Mouse (Mus musculus) cerebellum, adult 2 months (tissue): ENCODE data around the gene Wdr93. TPM values are rescaled to one million over a fixed set of nuclear protein-coding genes. Genes with fewer than 3 reads are reported as not detected.

Source experiments
- DNase-seq, 2 experiments: peaks; one replicate each; pipeline ENCODE4 v3.0.0; 2021
- H3K27ac ChIP-seq: fragments of 200-500 bp; 2 replicates; pipeline ENCODE4 v1.5.1; 2012; ENCODE audit warnings: low read length, control low read depth, inconsistent platforms; ENCODE audit not compliant: insufficient read depth
- H3K27me3 ChIP-seq: fragments of 200-500 bp; 2 replicates; pipeline ENCODE4 v1.6.1; 2012; ENCODE audit warnings: inconsistent platforms, mild to moderate bottlenecking, low read length, moderate library complexity; ENCODE audit not compliant: control insufficient read depth, insufficient read depth
- H3K4me1 ChIP-seq: fragments of 200-500 bp; 2 replicates; pipeline ENCODE4 v1.6.1; 2011; ENCODE audit warnings: low read length; ENCODE audit not compliant: control insufficient read depth, insufficient read depth
- H3K4me3 ChIP-seq: fragments of 200-500 bp; replicated peaks from 2 replicates; pipeline ENCODE3; 2011; ENCODE audit warnings: mild to moderate bottlenecking, low read depth, low read length, control low read depth; ENCODE audit not compliant: insufficient read depth
- CTCF ChIP-seq: fragments of 200-500 bp; IDR thresholded peaks from 2 replicates; pipeline ENCODE4 v1.5.1; 2011; ENCODE audit warnings: low read depth, mild to moderate bottlenecking, control low read depth, low read length, moderate library complexity, borderline replicate concordance; ENCODE audit not compliant: insufficient read depth
- POLR2A ChIP-seq: fragments of 200-500 bp; IDR thresholded peaks from 2 replicates; pipeline ENCODE4 v1.6.1; 2011; ENCODE audit warnings: low read length, control low read depth, borderline replicate concordance; ENCODE audit not compliant: insufficient read depth
- WGBS: fragments of 180-500 bp; shearing (Covaris S2); methylation state at CpG from one replicate; pipeline ENCODE4 v1.1.7; 2018; 5-methylcytosine and 5-hydroxymethylcytosine counted together
- polyA plus RNA-seq: library from polyadenylated mRNA; depleted of rRNA; stranded (reverse); fragments of >200 nt; gene quantifications from 2 replicates; pipeline ENCODE4 v1.2.3, GENCODE M21; 2012

The Wdr93 gene
- polyA plus RNA-seq, 1 experiment = 0.23 TPM

GRCm38 (mm10) chr7:79721386-79721977 is 21.5 kb upstream of the Wdr93 start:
- Histone ChIP-seq H3K27ac (no peak overlapping the region), H3K4me1 (no peaks in the 10 kb centered on the region), H3K27me3 (no peaks in the 10 kb centered on the region), H3K4me3 (no peak overlapping the region)
- TF ChIP-seq POLR2A (no peak), CTCF (no peak)
- DNase-seq = no peak
- under 1% methylated on average over 48 of the region's 48 CpGs for WGBS

- Histone ChIP-seq H3K4me3 (no peak overlapping the region), H3K27me3 (no peaks in the 10 kb centered on the region), H3K4me1 (no peaks in the 10 kb centered on the region), H3K27ac (no peak overlapping the region)
- DNase-seq = peak; percentile 22 to 28
- no peak for TF ChIP-seq POLR2A
- peak; percentile 58 for TF ChIP-seq CTCF
- WGBS = 8% methylated on average over 2 of the region's 2 CpGs
These were observed 15.9 kb upstream of the Wdr93 start for GRCm38 (mm10) chr7:79727091-79727490.

GRCm38 (mm10) chr7:79728219-79728618 is 14.7 kb upstream of the Wdr93 start:
- Histone ChIP-seq H3K27ac (no peak overlapping the region), H3K4me1 (no peaks in the 10 kb centered on the region), H3K4me3 (no peak overlapping the region), H3K27me3 (no peaks in the 10 kb centered on the region)
- WGBS = 47% methylated on average over 6 of the region's 6 CpGs
- DNase-seq = peak; percentile 25 to 31
- TF ChIP-seq POLR2A (no peak), CTCF (peak; percentile 52)

- 5% methylated on average over 8 of the region's 8 CpGs for WGBS
- DNase-seq = peak in 1 of 2 experiments; percentile 43
- TF ChIP-seq CTCF (peak; percentile 75), POLR2A (no peak)
- Histone ChIP-seq H3K27me3 (no peaks in the 10 kb centered on the region), H3K27ac (no peak overlapping the region), H3K4me1 (no peaks in the 10 kb centered on the region), H3K4me3 (no peak overlapping the region)
These were observed 13.8 kb upstream of the Wdr93 start for GRCm38 (mm10) chr7:79729169-79729568.

GRCm38 (mm10) chr7:79729743-79730370 is 13.1 kb upstream of the Wdr93 start:
- TF ChIP-seq POLR2A (no peak), CTCF (no peak)
- no peak for DNase-seq
- H3K27me3 ChIP-seq = no peaks in the 10 kb centered on the region
- no peak overlapping the region for H3K4me3 ChIP-seq
- no peaks in the 10 kb centered on the region for H3K4me1 ChIP-seq
- 47% methylated on average over 11 of the region's 11 CpGs for WGBS
- H3K27ac ChIP-seq = no peak overlapping the region

GRCm38 (mm10) chr7:79731438-79731837 is 11.5 kb upstream of the Wdr93 start:
- H3K4me1 ChIP-seq = no peaks in the 10 kb centered on the region
- H3K4me3 ChIP-seq = no peak overlapping the region
- TF ChIP-seq CTCF (no peak), POLR2A (no peak)
- no peak for DNase-seq
- no peak overlapping the region for H3K27ac ChIP-seq
- WGBS = 76% methylated on average over 13 of the region's 13 CpGs
- H3K27me3 ChIP-seq = no peaks in the 10 kb centered on the region

- 63% methylated on average over 4 of the region's 4 CpGs for WGBS
These were observed 10.3 kb upstream of the Wdr93 start, which contains the start of gene Plin1 for GRCm38 (mm10) chr7:79732622-79733021. TSS of gene Plin1 (minus strand) at chr7:79732903.

GRCm38 (mm10) chr7:79734563-79734962 is 8.4 kb upstream of the Wdr93 start:
- Histone ChIP-seq H3K4me3 (no peak overlapping the region), H3K27ac (no peak overlapping the region), H3K4me1 (no peaks in the 10 kb centered on the region), H3K27me3 (no peaks in the 10 kb centered on the region)
- TF ChIP-seq POLR2A (no peak), CTCF (no peak)
- 51% methylated on average over 8 of the region's 8 CpGs for WGBS
- DNase-seq = no peak

More at GRCm38 (mm10) chr7:79732622-79733021, 10.3 kb upstream of the Wdr93 start, which contains the start of gene Plin1:
- TF ChIP-seq CTCF (no peak), POLR2A (no peak)
- no peak within 1 kb of the TSS for H3K4me3 ChIP-seq
- H3K27ac ChIP-seq = no peak within 1 kb of the TSS
- H3K4me1 ChIP-seq = no peaks in the 10 kb centered on the region
- H3K27me3 ChIP-seq = no peaks in the 10 kb centered on the region
- no peak for DNase-seq
